Mouse (Mus musculus): ENCODE data around the gene Ppp1r36. TPM values are rescaled to one million over a fixed set of nuclear protein-coding genes. Genes with fewer than 3 reads are reported as not detected.
A peak's percentile ranks its signal among the peaks of the same experiment; 100 is the strongest.

Gene Ppp1r36
- polyA plus RNA-seq, 1 experiment from 2014 or later = 0.15 TPM

GRCm38 (mm10) chr12:76376649-76377048 is 40.7 kb upstream of the Ppp1r36 start:
- peak; percentile 87 for TF ChIP-seq CTCF (IDR thresholded peaks at IDR 0.05; ENCODE audit: low read depth)
- no peak for TF ChIP-seq EP300 (IDR thresholded peaks at IDR 0.05; ENCODE audit: low read depth)
- Histone ChIP-seq H3K4me2 (ENCODE audit: low read depth, low read length) (peak overlapping the region; percentile 8; the same call in 1 of the 2 replicates), H3K9me3 (ENCODE audit: low read length) (no peaks in the 10 kb centered on the region), H3K9ac (replicated peaks) (no peak overlapping the region), H3K4me3 (ENCODE audit: low read depth, low read length) (no peak overlapping the region), H3K4me1 (ENCODE audit: insufficient read depth) (peaks cover 45% of the 10 kb centered on the region), H3K36me3 (replicated peaks; ENCODE audit: insufficient read depth, low read length) (peaks cover 3% of the 10 kb centered on the region; the same call in 1 of the 2 replicates), H3K27me3 (ENCODE audit: insufficient read depth, low read length) (no peaks in the 10 kb centered on the region), H3K27ac (ENCODE audit: low read depth) (peak overlapping the region; percentile 45; the same call in 1 of the 2 replicates)
- WGBS (ENCODE audit: insufficient replicate concordance) = 24% methylated on average over 7 of the region's 7 CpGs
- DNase-seq (peak; percentile 42), ATAC-seq (peak; percentile 59)

GRCm38 (mm10) chr12:76377059-76377458 is 40.3 kb upstream of the Ppp1r36 start:
- H3K4me1 ChIP-seq (ENCODE audit: insufficient read depth) = peaks cover 44% of the 10 kb centered on the region
- H3K4me2 ChIP-seq (ENCODE audit: low read depth, low read length) = peak overlapping the region; percentile 8; the same call in 1 of the 2 replicates
- ATAC-seq (peak; percentile 33; the same call in 1 of the 2 replicates), DNase-seq (no peak)
- peaks cover 3% of the 10 kb centered on the region; the same call in 1 of the 2 replicates for H3K36me3 ChIP-seq (replicated peaks; ENCODE audit: insufficient read depth, low read length)
- 85% methylated on average over 6 of the region's 6 CpGs for WGBS (ENCODE audit: insufficient replicate concordance)
- no peaks in the 10 kb centered on the region for H3K27me3 ChIP-seq (ENCODE audit: insufficient read depth, low read length)
- TF ChIP-seq CTCF (IDR thresholded peaks at IDR 0.05; ENCODE audit: low read depth) (no peak), EP300 (IDR thresholded peaks at IDR 0.05; ENCODE audit: low read depth) (no peak)
- H3K9me3 ChIP-seq (ENCODE audit: low read length) = no peaks in the 10 kb centered on the region
- no peak overlapping the region for H3K4me3 ChIP-seq (ENCODE audit: low read depth, low read length)
- H3K9ac ChIP-seq (replicated peaks) = no peak overlapping the region
- peak overlapping the region; percentile 45; the same call in 1 of the 2 replicates for H3K27ac ChIP-seq (ENCODE audit: low read depth)

- TF ChIP-seq EP300 (IDR thresholded peaks at IDR 0.05; ENCODE audit: low read depth) = no peak
- H3K27me3 ChIP-seq (ENCODE audit: insufficient read depth, low read length) = no peaks in the 10 kb centered on the region
- no peak overlapping the region for H3K4me2 ChIP-seq (ENCODE audit: low read depth, low read length)
- 0 out of 2 replicates have a peak overlapping the region, but pooled peaks have one; percentile 45 for H3K27ac ChIP-seq (ENCODE audit: low read depth)
- H3K9ac ChIP-seq (replicated peaks) = no peak overlapping the region
- ATAC-seq (no peak), DNase-seq (no peak)
- H3K4me3 ChIP-seq (ENCODE audit: low read depth, low read length) = no peak overlapping the region
- 86% methylated on average over 3 of the region's 3 CpGs for WGBS (ENCODE audit: insufficient replicate concordance)
- H3K9me3 ChIP-seq (ENCODE audit: low read length) = no peaks in the 10 kb centered on the region
- H3K36me3 ChIP-seq (replicated peaks; ENCODE audit: insufficient read depth, low read length) = peaks cover 3% of the 10 kb centered on the region; the same call in 1 of the 2 replicates
- H3K4me1 ChIP-seq (ENCODE audit: insufficient read depth) = peaks cover 37% of the 10 kb centered on the region
Measured at GRCm38 (mm10) chr12:76377726-76378125, 39.6 kb upstream of the Ppp1r36 start.

- H3K9me3 ChIP-seq (ENCODE audit: low read length) = no peaks in the 10 kb centered on the region
- H3K27ac ChIP-seq (ENCODE audit: low read depth) = no peak overlapping the region
- H3K4me1 ChIP-seq (ENCODE audit: insufficient read depth) = peaks cover 33% of the 10 kb centered on the region
- no peak overlapping the region for H3K9ac ChIP-seq (replicated peaks)
- 70% methylated on average over 5 of the region's 5 CpGs for WGBS (ENCODE audit: insufficient replicate concordance)
- ATAC-seq (no peak), DNase-seq (no peak)
- H3K36me3 ChIP-seq (replicated peaks; ENCODE audit: insufficient read depth, low read length) = peaks cover 3% of the 10 kb centered on the region; the same call in 1 of the 2 replicates
- H3K4me2 ChIP-seq (ENCODE audit: low read depth, low read length) = no peak overlapping the region
- no peak overlapping the region for H3K4me3 ChIP-seq (ENCODE audit: low read depth, low read length)
- no peak for TF ChIP-seq CTCF (IDR thresholded peaks at IDR 0.05; ENCODE audit: low read depth)
- no peak for TF ChIP-seq EP300 (IDR thresholded peaks at IDR 0.05; ENCODE audit: low read depth)
- no peaks in the 10 kb centered on the region for H3K27me3 ChIP-seq (ENCODE audit: insufficient read depth, low read length)
Measured at GRCm38 (mm10) chr12:76378556-76378955, 38.8 kb upstream of the Ppp1r36 start.

DNA sequence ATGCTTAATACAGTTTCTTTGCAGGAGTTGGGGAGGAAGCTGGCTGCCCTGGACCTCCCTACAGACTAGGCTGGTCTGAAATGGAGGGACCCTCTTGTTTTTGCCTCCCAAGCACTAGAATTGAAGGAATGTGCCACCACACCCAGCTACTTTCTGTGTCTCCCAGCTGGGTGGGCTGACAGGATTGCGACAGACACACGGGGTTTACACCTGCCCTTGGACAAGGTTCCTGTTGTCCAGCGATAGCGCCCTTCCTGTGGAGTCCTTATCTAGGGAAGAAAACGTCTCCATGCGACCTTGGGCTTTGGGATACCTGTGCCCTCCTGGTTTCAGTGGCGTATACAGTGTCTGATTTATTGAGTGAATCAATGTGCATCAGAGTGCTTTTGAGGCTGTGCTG is 37.2 kb upstream of the Ppp1r36 start:
- Histone ChIP-seq H3K9me3 (ENCODE audit: low read length) (no peaks in the 10 kb centered on the region), H3K4me2 (ENCODE audit: low read depth, low read length) (no peak overlapping the region), H3K4me1 (ENCODE audit: insufficient read depth) (peaks cover 33% of the 10 kb centered on the region), H3K27me3 (ENCODE audit: insufficient read depth, low read length) (no peaks in the 10 kb centered on the region), H3K4me3 (ENCODE audit: low read depth, low read length) (no peak overlapping the region), H3K9ac (replicated peaks) (no peak overlapping the region), H3K36me3 (replicated peaks; ENCODE audit: insufficient read depth, low read length) (peaks cover 3% of the 10 kb centered on the region; the same call in 1 of the 2 replicates), H3K27ac (ENCODE audit: low read depth) (no peak overlapping the region)
- TF ChIP-seq CTCF (IDR thresholded peaks at IDR 0.05; ENCODE audit: low read depth) (no peak), EP300 (IDR thresholded peaks at IDR 0.05; ENCODE audit: low read depth) (no peak)
- DNase-seq (no peak), ATAC-seq (no peak)
- 48% methylated on average over 7 of the region's 7 CpGs for WGBS (ENCODE audit: insufficient replicate concordance)

- Histone ChIP-seq H3K27ac (ENCODE audit: low read depth) (no peak overlapping the region), H3K4me2 (ENCODE audit: low read depth, low read length) (no peak overlapping the region), H3K9ac (replicated peaks) (no peak overlapping the region), H3K27me3 (ENCODE audit: insufficient read depth, low read length) (no peaks in the 10 kb centered on the region), H3K4me3 (ENCODE audit: low read depth, low read length) (no peak overlapping the region), H3K4me1 (ENCODE audit: insufficient read depth) (peaks cover 5% of the 10 kb centered on the region), H3K9me3 (ENCODE audit: low read length) (no peaks in the 10 kb centered on the region), H3K36me3 (replicated peaks; ENCODE audit: insufficient read depth, low read length) (peaks cover 21% of the 10 kb centered on the region)
- TF ChIP-seq EP300 (IDR thresholded peaks at IDR 0.05; ENCODE audit: low read depth) = no peak
- no peak for TF ChIP-seq CTCF (IDR thresholded peaks at IDR 0.05; ENCODE audit: low read depth)
- WGBS (ENCODE audit: insufficient replicate concordance) = 89% methylated on average over 8 of the region's 8 CpGs
- ATAC-seq = no peak
- DNase-seq = no peak
Measured at GRCm38 (mm10) chr12:76385342-76385741, 32.0 kb upstream of the Ppp1r36 start.
